Mouse (Mus musculus) forebrain, embryonic 11.5 days (tissue): Measurements from ENCODE around the gene Gphb5. TPM values are rescaled to one million over a fixed set of nuclear protein-coding genes. Genes with fewer than 3 reads are reported as not detected.
"Not testable (repeated sequence)": the region's sequence is repeated elsewhere in the genome, so short reads cannot be mapped to it uniquely, and the experiment has no call there.

Source experiments
- ATAC-seq: fragments of 200-750 bp; cut with Nextera tagmentation; replicated peaks from 2 replicates; pipeline ENCODE4 v1.8.0; 2017; ENCODE audit warnings: moderate TSS enrichment; ENCODE audit not compliant: low FRiP score
- DNase-seq: peaks from one replicate; pipeline ENCODE4 v3.0.0-alpha.2; 2017; ENCODE audit warnings: low spot score
- H3K27ac ChIP-seq: fragments of 300-500 bp; sonication (generic); 2 replicates; pipeline ENCODE4 v1.5.1; 2014; ENCODE audit warnings: low read depth, low read length
- H3K27me3 ChIP-seq: fragments of 300-500 bp; sonication (generic); 2 replicates; pipeline ENCODE4 v1.6.1; 2014; ENCODE audit warnings: mild to moderate bottlenecking, low read length, mixed read lengths; ENCODE audit not compliant: control insufficient read depth, insufficient read depth
- H3K36me3 ChIP-seq: fragments of 300-500 bp; sonication (generic); 2 replicates; pipeline ENCODE4 v1.6.1; 2014; ENCODE audit warnings: mild to moderate bottlenecking, low read length, moderate library complexity, mixed read lengths; ENCODE audit not compliant: control insufficient read depth, insufficient read depth
- H3K4me1 ChIP-seq: fragments of 300-500 bp; sonication (generic); replicated peaks from 2 replicates; pipeline ENCODE4 v1.6.1; 2014; ENCODE audit warnings: low read length, mixed read lengths; ENCODE audit not compliant: control insufficient read depth, insufficient read depth
- H3K4me2 ChIP-seq: fragments of 300-500 bp; sonication (generic); 2 replicates; pipeline ENCODE4 v1.6.1; 2014; ENCODE audit warnings: low read depth, mild to moderate bottlenecking, low read length, moderate library complexity, mixed read lengths; ENCODE audit not compliant: severe bottlenecking
- H3K4me3 ChIP-seq: fragments of 300-500 bp; sonication (generic); 2 replicates; pipeline ENCODE4 v1.5.1; 2014; ENCODE audit warnings: low read depth, low read length
- H3K9ac ChIP-seq: fragments of 300-500 bp; sonication (generic); 2 replicates; pipeline ENCODE4 v1.6.1; 2014; ENCODE audit warnings: low read length
- H3K9me3 ChIP-seq: fragments of 300-500 bp; sonication (generic); 2 replicates; pipeline ENCODE4 v1.6.1; 2016; ENCODE audit warnings: low read length, mixed read lengths; ENCODE audit not compliant: control insufficient read depth
- WGBS: fragments of 180-500 bp; shearing (Covaris S2); extraction: QIAGEN DNeasy Blood & Tissue Kit; methylation state at CpG from one replicate; pipeline ENCODE4 v1.1.7; 2014; 5-methylcytosine and 5-hydroxymethylcytosine counted together
- polyA plus RNA-seq: library from polyadenylated mRNA; unstranded; fragments of >200 nt; fragmentation: Nextera tagmentation; extraction: Ambion mirVana; gene quantifications from 2 replicates; pipeline ENCODE4 v1.2.1, GENCODE M21; 2014

Gene Gphb5
- polyA plus RNA-seq, 1 experiment from 2014 or later: not detected

- no peak overlapping the region for H3K9ac ChIP-seq
- H3K4me1 ChIP-seq: no peaks in the 10 kb centered on the region
- no peak overlapping the region for H3K4me3 ChIP-seq
- DNase-seq: no peak
- no peak for ATAC-seq
- H3K27me3 ChIP-seq: no peaks in the 10 kb centered on the region
- no peak overlapping the region for H3K27ac ChIP-seq
- H3K36me3 ChIP-seq: no peaks in the 10 kb centered on the region
- WGBS: 80% methylated on average over 6 of the region's 6 CpGs
- no peaks in the 10 kb centered on the region for H3K9me3 ChIP-seq
- H3K4me2 ChIP-seq: no peak overlapping the region
These were observed 32.9 kb upstream of the Gphb5 start for GRCm38 (mm10) chr12:75449475-75449966.

- ATAC-seq (no peak), DNase-seq (no peak)
- Histone ChIP-seq H3K27ac (no peak overlapping the region), H3K4me2 (no peak overlapping the region), H3K4me3 (no peak overlapping the region), H3K9ac (no peak overlapping the region), H3K4me1 (no peaks in the 10 kb centered on the region), H3K27me3 (no peaks in the 10 kb centered on the region), H3K9me3 (no peaks in the 10 kb centered on the region), H3K36me3 (no peaks in the 10 kb centered on the region)
- WGBS: 93% methylated on average over 5 of the region's 5 CpGs
These were observed 32.3 kb upstream of the Gphb5 start for GRCm38 (mm10) chr12:75448921-75449320.

- Histone ChIP-seq H3K27me3 (no peaks in the 10 kb centered on the region), H3K4me1 (no peaks in the 10 kb centered on the region), H3K27ac (no peak overlapping the region), H3K9ac (no peak overlapping the region), H3K4me2 (no peak overlapping the region), H3K36me3 (no peaks in the 10 kb centered on the region), H3K4me3 (no peak overlapping the region), H3K9me3 (no peaks in the 10 kb centered on the region)
- 94% methylated on average over 7 of the region's 7 CpGs for WGBS
- no peak for ATAC-seq
- no peak for DNase-seq
These were observed 29.7 kb upstream of the Gphb5 start for GRCm38 (mm10) chr12:75446245-75446644.

- not testable (repeated sequence) for H3K27me3 ChIP-seq, H3K9ac ChIP-seq, H3K9me3 ChIP-seq, H3K27ac ChIP-seq, H3K36me3 ChIP-seq, ATAC-seq, H3K4me2 ChIP-seq, H3K4me3 ChIP-seq, H3K4me1 ChIP-seq, DNase-seq
- WGBS: 79% methylated on average over 6 of the region's 6 CpGs
These were observed 15.8 kb upstream of the Gphb5 start for GRCm38 (mm10) chr12:75432400-75432799.

- H3K4me1 ChIP-seq: no peaks in the 10 kb centered on the region
- ATAC-seq (no peak), DNase-seq (no peak)
- H3K9ac ChIP-seq: no peak overlapping the region
- H3K27ac ChIP-seq: no peak overlapping the region
- H3K27me3 ChIP-seq: no peaks in the 10 kb centered on the region
- WGBS: 86% methylated on average over 1 of the region's 1 CpGs
- no peak overlapping the region for H3K4me3 ChIP-seq
- H3K4me2 ChIP-seq: no peak overlapping the region
- no peaks in the 10 kb centered on the region for H3K36me3 ChIP-seq
- H3K9me3 ChIP-seq: no peaks in the 10 kb centered on the region
These were observed 13.3 kb upstream of the Gphb5 start for GRCm38 (mm10) chr12:75429685-75430396.

- Histone ChIP-seq H3K27me3 (no peaks in the 10 kb centered on the region), H3K9ac (no peak overlapping the region), H3K36me3 (no peaks in the 10 kb centered on the region), H3K9me3 (no peaks in the 10 kb centered on the region), H3K4me2 (no peak overlapping the region), H3K4me3 (no peak overlapping the region), H3K4me1 (no peaks in the 10 kb centered on the region), H3K27ac (no peak overlapping the region)
- DNase-seq (no peak), ATAC-seq (no peak)
- 74% methylated on average over 6 of the region's 6 CpGs for WGBS
These were observed 12.1 kb upstream of the Gphb5 start for GRCm38 (mm10) chr12:75428719-75429118.

- Histone ChIP-seq H3K4me3 (no peak overlapping the region), H3K27me3 (no peaks in the 10 kb centered on the region), H3K9me3 (no peaks in the 10 kb centered on the region), H3K27ac (no peak overlapping the region), H3K9ac (no peak overlapping the region), H3K36me3 (no peaks in the 10 kb centered on the region), H3K4me1 (no peaks in the 10 kb centered on the region), H3K4me2 (no peak overlapping the region)
- DNase-seq: no peak
- 86% methylated on average over 7 of the region's 7 CpGs for WGBS
- no peak for ATAC-seq
These were observed 9.3 kb upstream of the Gphb5 start for GRCm38 (mm10) chr12:75425882-75426281.

GRCm38 (mm10) chr12:75424817-75425216 is 8.2 kb upstream of the Gphb5 start:
- DNase-seq (no peak), ATAC-seq (no peak)
- H3K27ac ChIP-seq: no peak overlapping the region
- no peaks in the 10 kb centered on the region for H3K27me3 ChIP-seq
- no peaks in the 10 kb centered on the region for H3K4me1 ChIP-seq
- no peaks in the 10 kb centered on the region for H3K9me3 ChIP-seq
- no peak overlapping the region for H3K9ac ChIP-seq
- WGBS: 93% methylated on average over 4 of the region's 4 CpGs
- no peak overlapping the region for H3K4me3 ChIP-seq
- no peak overlapping the region for H3K4me2 ChIP-seq
- no peaks in the 10 kb centered on the region for H3K36me3 ChIP-seq

GRCm38 (mm10) chr12:75424359-75424758 is 7.8 kb upstream of the Gphb5 start:
- Histone ChIP-seq H3K9ac (no peak overlapping the region), H3K27ac (no peak overlapping the region), H3K9me3 (no peaks in the 10 kb centered on the region), H3K36me3 (no peaks in the 10 kb centered on the region), H3K27me3 (no peaks in the 10 kb centered on the region), H3K4me2 (no peak overlapping the region), H3K4me1 (no peaks in the 10 kb centered on the region), H3K4me3 (no peak overlapping the region)
- WGBS: 86% methylated on average over 7 of the region's 7 CpGs
- ATAC-seq (no peak), DNase-seq (no peak)
